Mouse (Mus musculus) A20 (cell line): Measurements from ENCODE around the gene Zfp971.
"Not testable (repeated sequence)": the region's sequence is repeated elsewhere in the genome, so short reads cannot be mapped to it uniquely, and the experiment has no call there.

Experiments
- DNase-seq: peaks from one replicate; pipeline ENCODE4 v3.0.0-alpha.2; 2011; ENCODE audit warnings: low read depth, low spot score

The Zfp971 gene

GRCm38 (mm10) chr2:178023011-178023611 lies at the start of gene Zfp971:
TSS of gene Zfp971 (plus strand) at chr2:178023284.
- peak; percentile 62 for DNase-seq

- DNase-seq = not testable (repeated sequence)
These were observed 48.3 kb upstream of the Zfp971 start for GRCm38 (mm10) chr2:177974814-177975213.

- DNase-seq = not testable (repeated sequence)
These were observed 3.6 kb upstream of the Zfp971 start for GRCm38 (mm10) chr2:178019486-178019885.

- peak; percentile 71 for DNase-seq
These were observed 2.3 kb upstream of the Zfp971 start for GRCm38 (mm10) chr2:178020773-178021172.

GRCm38 (mm10) chr2:178023861-178024260 lies 777 bp downstream of the Zfp971 start:
- DNase-seq = not testable (repeated sequence)

- DNase-seq = not testable (repeated sequence)
These were observed 4.5 kb downstream of the Zfp971 start for GRCm38 (mm10) chr2:178027601-178028000.

- DNase-seq = peak; percentile 58
These were observed 35.1 kb downstream of the Zfp971 start for GRCm38 (mm10) chr2:178058195-178058594.

- not testable (repeated sequence) for DNase-seq
These were observed 55.2 kb downstream of the Zfp971 start, which contains the start of gene Zfp931 for GRCm38 (mm10) chr2:178078166-178078717. TSS of gene Zfp931 (minus strand) at chr2:178078476.
